In the genomic region with DNA sequence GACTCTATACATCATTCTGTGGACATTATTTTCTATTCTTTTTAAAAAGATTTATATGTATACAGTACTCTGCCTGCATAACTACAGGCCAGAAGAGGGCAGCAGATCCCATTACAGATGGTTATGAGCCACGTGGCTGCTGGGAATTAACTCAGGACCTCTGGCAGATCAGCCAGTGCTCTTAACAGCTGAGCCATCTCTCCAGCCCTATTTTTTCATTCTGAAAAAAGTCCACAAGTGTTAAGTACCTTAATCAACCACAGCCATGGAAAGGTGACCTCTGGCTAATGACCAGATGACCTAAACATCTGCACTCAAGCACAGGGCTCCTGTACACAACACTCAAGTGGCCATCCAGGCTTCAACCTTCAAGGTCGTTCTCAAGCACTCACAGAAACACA, we compare ENCODE assay signal across 8 mouse cellular contexts. TPM values are rescaled to one million over a fixed set of nuclear protein-coding genes. Genes with fewer than 3 reads are reported as not detected.
DNase-seq lines count a peak whose midpoint lies in the region; ATAC-seq and TF ChIP-seq lines count a peak whose summit lies in the region.

No protein-coding gene starts in this region.

- H3K27ac ChIP-seq in forebrain, postnatal 0 days (ENCODE audit: low read depth, low read length) = no peak overlapping the region
- no peak overlapping the region for H3K27ac ChIP-seq in forebrain, embryonic 12.5 days
- no peak overlapping the region for H3K27ac ChIP-seq in limb, embryonic 13.5 days

- no peak overlapping the region for H3K4me3 ChIP-seq in forebrain, postnatal 0 days (ENCODE audit: low read depth, low read length)
- H3K4me3 ChIP-seq in forebrain, embryonic 12.5 days (replicated peaks) = no peak overlapping the region
- H3K4me3 ChIP-seq in limb, embryonic 13.5 days = no peak overlapping the region

- peak; percentile 45 for ATAC-seq in forebrain, postnatal 0 days
- no peak for ATAC-seq in forebrain, embryonic 12.5 days (ENCODE audit: low FRiP score)
- peak; percentile 48 for ATAC-seq in limb, embryonic 13.5 days (ENCODE audit: low FRiP score, low read depth)

- no peaks in the 10 kb centered on the region for H3K9me3 ChIP-seq in forebrain, postnatal 0 days (ENCODE audit: low read length)
- no peaks in the 10 kb centered on the region for H3K9me3 ChIP-seq in forebrain, embryonic 12.5 days
- H3K9me3 ChIP-seq in limb, embryonic 13.5 days = no peaks in the 10 kb centered on the region

- 45% methylated on average over 2 of the region's 2 CpGs for WGBS in forebrain, postnatal 0 days
- WGBS in forebrain, embryonic 12.5 days = 44% methylated on average over 2 of the region's 2 CpGs
- WGBS in limb, embryonic 13.5 days = 41% methylated on average over 2 of the region's 2 CpGs

- H3K9ac ChIP-seq in forebrain, postnatal 0 days = no peak overlapping the region
- no peak overlapping the region for H3K9ac ChIP-seq in forebrain, embryonic 12.5 days
- no peak overlapping the region for H3K9ac ChIP-seq in limb, embryonic 13.5 days

- no peak for TF ChIP-seq POLR2A in brain, embryonic 14.5 days (IDR thresholded peaks at IDR 0.05; ENCODE audit: borderline replicate concordance, extremely low read depth, insufficient read depth, insufficient read length, poor library complexity, severe bottlenecking)

- H3K36me3 ChIP-seq in forebrain, postnatal 0 days (ENCODE audit: insufficient read depth) = peaks cover 47% of the 10 kb centered on the region
- peaks cover 56% of the 10 kb centered on the region for H3K36me3 ChIP-seq in forebrain, embryonic 12.5 days (replicated peaks)
- H3K36me3 ChIP-seq in limb, embryonic 13.5 days = peaks cover 60% of the 10 kb centered on the region

- no peak overlapping the region for H3K4me2 ChIP-seq in forebrain, postnatal 0 days (ENCODE audit: low read depth)
- no peak overlapping the region for H3K4me2 ChIP-seq in forebrain, embryonic 12.5 days
- no peak overlapping the region for H3K4me2 ChIP-seq in limb, embryonic 13.5 days (replicated peaks)

- TF ChIP-seq CTCF in forebrain, postnatal 0 days (IDR thresholded peaks at IDR 0.05; ENCODE audit: low read depth) = peak; percentile 53
- no peak for TF ChIP-seq CTCF in brain, embryonic 14.5 days (IDR thresholded peaks at IDR 0.05; ENCODE audit: borderline replicate concordance, extremely low read depth, insufficient read depth, insufficient read length)

- DNase-seq in forebrain, postnatal 0 days = peak; percentile 37
- peak; percentile 69 for DNase-seq in 416B (ENCODE audit: low read depth)
- peak; percentile 39 for DNase-seq in brain, embryonic 14.5 days (ENCODE audit: low read depth)
- DNase-seq in right cerebral cortex, postnatal 14 days = no peak
- no peak for DNase-seq in right cerebral cortex, postnatal 10 days (ENCODE audit: low spot score in 2 of 2)
- DNase-seq in frontal cortex, postnatal 25 days (ENCODE audit: low spot score in 2 of 2) = no peak

- peaks cover 8% of the 10 kb centered on the region; the same call in 1 of the 2 replicates for H3K4me1 ChIP-seq in forebrain, postnatal 0 days (ENCODE audit: insufficient read depth)
- peaks cover 24% of the 10 kb centered on the region for H3K4me1 ChIP-seq in forebrain, embryonic 12.5 days
- peaks cover 15% of the 10 kb centered on the region for H3K4me1 ChIP-seq in limb, embryonic 13.5 days

- no peaks in the 10 kb centered on the region for H3K27me3 ChIP-seq in forebrain, postnatal 0 days (ENCODE audit: insufficient read depth, low read length)
- no peaks in the 10 kb centered on the region for H3K27me3 ChIP-seq in forebrain, embryonic 12.5 days
- no peaks in the 10 kb centered on the region for H3K27me3 ChIP-seq in limb, embryonic 13.5 days

RNA-seq across cellular contexts. Expression of a gene that starts 1.4 kb away (rescaled TPM):
- not detected in 2 replicates for total RNA-seq in forebrain, postnatal 0 days (2014; rRNA removed)
- polyA plus RNA-seq in forebrain, postnatal 0 days (2015; fragmentation: Nextera tagmentation; extraction: Ambion mirVana) = 0.27 and 0.33 TPM in 2 replicates
- polyA plus RNA-seq in forebrain, embryonic 12.5 days (2016; fragmentation: Nextera tagmentation; extraction: Ambion mirVana) = 0.55 and 1.0 TPM in 2 replicates
- polyA plus RNA-seq in brain, embryonic 14.5 days (2012; rRNA removed) = 0.46 and 0.69 TPM in 2 replicates
- polyA plus RNA-seq in limb, embryonic 13.5 days (2015; fragmentation: Nextera tagmentation; extraction: Ambion mirVana) = 0.83 TPM in 1 of 2 replicates, not detected in the other

RNA-seq across cellular contexts. Expression of a gene that starts 5.1 kb away (rescaled TPM):
- 310 and 470 TPM in 2 replicates for total RNA-seq in forebrain, postnatal 0 days (2014; rRNA removed)
- polyA plus RNA-seq in forebrain, postnatal 0 days (2015; fragmentation: Nextera tagmentation; extraction: Ambion mirVana) = 346 and 490 TPM in 2 replicates
- polyA plus RNA-seq in forebrain, embryonic 12.5 days (2016; fragmentation: Nextera tagmentation; extraction: Ambion mirVana) = 392 and 426 TPM in 2 replicates
- 396 and 444 TPM in 2 replicates for polyA plus RNA-seq in brain, embryonic 14.5 days (2012; rRNA removed)
- polyA plus RNA-seq in limb, embryonic 13.5 days (2015; fragmentation: Nextera tagmentation; extraction: Ambion mirVana) = 547 and 558 TPM in 2 replicates

RNA-seq across cellular contexts. Expression of a gene that starts 10.8 kb away (rescaled TPM):
- 15.2 and 15.5 TPM in 2 replicates for total RNA-seq in forebrain, postnatal 0 days (2014; rRNA removed)
- polyA plus RNA-seq in forebrain, postnatal 0 days (2015; fragmentation: Nextera tagmentation; extraction: Ambion mirVana) = 7.8 and 11.8 TPM in 2 replicates
- polyA plus RNA-seq in forebrain, embryonic 12.5 days (2016; fragmentation: Nextera tagmentation; extraction: Ambion mirVana) = 21.5 and 22.4 TPM in 2 replicates
- polyA plus RNA-seq in brain, embryonic 14.5 days (2012; rRNA removed) = 19.7 and 21.2 TPM in 2 replicates
- 21.0 and 23.3 TPM in 2 replicates for polyA plus RNA-seq in limb, embryonic 13.5 days (2015; fragmentation: Nextera tagmentation; extraction: Ambion mirVana)

RNA-seq across cellular contexts. Expression of a gene that starts 21.7 kb away (rescaled TPM):
- 142 and 153 TPM in 2 replicates for total RNA-seq in forebrain, postnatal 0 days (2014; rRNA removed)
- polyA plus RNA-seq in forebrain, postnatal 0 days (2015; fragmentation: Nextera tagmentation; extraction: Ambion mirVana) = 117 and 152 TPM in 2 replicates
- polyA plus RNA-seq in forebrain, embryonic 12.5 days (2016; fragmentation: Nextera tagmentation; extraction: Ambion mirVana) = 103 and 109 TPM in 2 replicates
- polyA plus RNA-seq in brain, embryonic 14.5 days (2012; rRNA removed) = 91.7 and 139 TPM in 2 replicates
- 128 and 138 TPM in 2 replicates for polyA plus RNA-seq in limb, embryonic 13.5 days (2015; fragmentation: Nextera tagmentation; extraction: Ambion mirVana)

RNA-seq across cellular contexts. Expression of a gene that starts 32.6 kb away (rescaled TPM):
- total RNA-seq in forebrain, postnatal 0 days (2014; rRNA removed) = 131 and 146 TPM in 2 replicates
- polyA plus RNA-seq in forebrain, postnatal 0 days (2015; fragmentation: Nextera tagmentation; extraction: Ambion mirVana) = 4.2 and 4.6 TPM in 2 replicates
- polyA plus RNA-seq in forebrain, embryonic 12.5 days (2016; fragmentation: Nextera tagmentation; extraction: Ambion mirVana) = 2.7 and 2.8 TPM in 2 replicates
- polyA plus RNA-seq in brain, embryonic 14.5 days (2012; rRNA removed) = 68.5 and 92.5 TPM in 2 replicates
- 2.8 and 3.3 TPM in 2 replicates for polyA plus RNA-seq in limb, embryonic 13.5 days (2015; fragmentation: Nextera tagmentation; extraction: Ambion mirVana)

Comparison
In these comparisons a context has a peak if more than half of its experiments do, and no peak if none do; other contexts are left out.
1. DNase-seq: peak in forebrain, postnatal 0 days (single experiment), 416B (single experiment) and brain, embryonic 14.5 days (single experiment); none in right cerebral cortex, postnatal 14 days (single experiment), right cerebral cortex, postnatal 10 days (0 of 2) and frontal cortex, postnatal 25 days (0 of 2).